20 mouse cellular contexts compared by ENCODE assay signal in the genomic region with DNA sequence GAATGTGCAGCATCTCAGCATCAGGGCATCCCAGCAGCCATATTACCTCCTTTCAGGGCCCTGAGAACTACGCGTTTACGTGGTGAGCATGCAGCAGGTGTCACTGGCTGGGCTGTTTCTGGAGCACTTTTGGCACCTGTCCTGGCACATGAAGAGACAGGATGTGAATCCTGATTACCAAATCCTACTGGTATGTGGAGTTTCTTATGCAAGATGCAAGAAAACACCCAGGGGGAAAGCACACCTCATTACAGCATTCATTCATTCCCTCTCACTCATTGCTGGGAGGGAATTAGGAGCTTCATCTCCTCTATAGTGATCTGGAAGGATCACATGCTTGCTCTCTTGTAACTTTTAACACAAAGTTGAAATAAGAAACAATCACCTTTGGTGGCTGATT.
DNase-seq lines count a peak whose midpoint lies in the region; ATAC-seq and TF ChIP-seq lines count a peak whose summit lies in the region.
"Had no signal": no experiment of that assay in that cellular context is flagged by ENCODE, and none has a peak within 500 bp of the region (broad histone marks: within the 10 kb centered on the region; RNA-seq: fewer than 3 reads in every experiment).

No protein-coding gene starts in this region.

- H3K9ac ChIP-seq in lung, postnatal 0 days (replicated peaks; ENCODE audit: low read depth): no peak overlapping the region
- H3K9ac ChIP-seq in midbrain, postnatal 0 days (replicated peaks; ENCODE audit: low read length, poor library complexity, severe bottlenecking): no peak overlapping the region
- H3K9ac ChIP-seq: embryonic facial prominence, embryonic 12.5 days; forebrain, embryonic 12.5 days; hindbrain, embryonic 12.5 days had no signal

- 70% methylated on average over 3 of the region's 3 CpGs for WGBS in lung, postnatal 0 days
- WGBS in midbrain, postnatal 0 days: 91% methylated on average over 3 of the region's 3 CpGs

- no peaks in the 10 kb centered on the region for H3K27me3 ChIP-seq in lung, postnatal 0 days (replicated peaks; ENCODE audit: insufficient read depth, low read length)
- no peaks in the 10 kb centered on the region for H3K27me3 ChIP-seq in midbrain, postnatal 0 days (ENCODE audit: insufficient read depth, low read length)
- H3K27me3 ChIP-seq: CH12.LX; embryonic facial prominence, embryonic 12.5 days; forebrain, embryonic 12.5 days; hindbrain, embryonic 12.5 days had no signal

- no peaks in the 10 kb centered on the region for H3K9me3 ChIP-seq in lung, postnatal 0 days (ENCODE audit: low read length)
- no peaks in the 10 kb centered on the region for H3K9me3 ChIP-seq in midbrain, postnatal 0 days (ENCODE audit: low read length)
- H3K9me3 ChIP-seq: embryonic facial prominence, embryonic 12.5 days; forebrain, embryonic 12.5 days; heart, embryonic 10.5 days; hindbrain, embryonic 12.5 days had no signal

- no peak overlapping the region for H3K4me2 ChIP-seq in lung, postnatal 0 days (replicated peaks; ENCODE audit: low read depth, low read length)
- H3K4me2 ChIP-seq in midbrain, postnatal 0 days (ENCODE audit: low read depth, low read length, poor library complexity, severe bottlenecking): no peak overlapping the region
- H3K4me2 ChIP-seq: embryonic facial prominence, embryonic 12.5 days; forebrain, embryonic 12.5 days; hindbrain, embryonic 12.5 days had no signal

- no peak for TF ChIP-seq CTCF in lung, postnatal 0 days (IDR thresholded peaks at IDR 0.05)
- no peak for TF ChIP-seq CTCF in midbrain, postnatal 0 days (IDR thresholded peaks at IDR 0.05)

- H3K4me3 ChIP-seq in lung, postnatal 0 days (ENCODE audit: low read depth, low read length): no peak overlapping the region
- no peak overlapping the region for H3K4me3 ChIP-seq in midbrain, postnatal 0 days (ENCODE audit: low read depth, low read length)
- H3K4me3 ChIP-seq: embryonic facial prominence, embryonic 12.5 days; forebrain, embryonic 12.5 days; heart, embryonic 10.5 days; hindbrain, embryonic 12.5 days had no signal

- H3K36me3 ChIP-seq in lung, postnatal 0 days (ENCODE audit: insufficient read depth, low read length): no peaks in the 10 kb centered on the region
- H3K36me3 ChIP-seq in midbrain, postnatal 0 days (ENCODE audit: insufficient read depth, low read length): no peaks in the 10 kb centered on the region
- H3K36me3 ChIP-seq: embryonic facial prominence, embryonic 12.5 days; forebrain, embryonic 12.5 days; heart, embryonic 10.5 days; hindbrain, embryonic 12.5 days had no signal

- H3K27ac ChIP-seq in lung, postnatal 0 days (ENCODE audit: low read length): peak overlapping the region; percentile 63; the same call in 1 of the 2 replicates
- H3K27ac ChIP-seq in midbrain, postnatal 0 days (ENCODE audit: low read depth, low read length): no peak overlapping the region
- H3K27ac ChIP-seq: embryonic facial prominence, embryonic 12.5 days; forebrain, embryonic 12.5 days; heart, embryonic 10.5 days; hindbrain, embryonic 12.5 days had no signal

- ATAC-seq in lung, postnatal 0 days: peak; percentile 13; the same call in 1 of the 2 replicates
- peak; percentile 53 for ATAC-seq in megakaryocyte, adult 5-6 weeks (ENCODE audit: poor library complexity, severe bottlenecking)
- ATAC-seq in midbrain, postnatal 0 days (ENCODE audit: low FRiP score): no peak
- ATAC-seq: activated CD4-positive, CD25-positive, alpha-beta regulatory T cell, adult 4 months; Patski had no signal

- no peaks in the 10 kb centered on the region; the same call in 1 of the 2 replicates for H3K4me1 ChIP-seq in lung, postnatal 0 days (ENCODE audit: insufficient read depth, low read depth, low read length)
- H3K4me1 ChIP-seq in midbrain, postnatal 0 days (ENCODE audit: insufficient read depth, low read length): no peaks in the 10 kb centered on the region
- H3K4me1 ChIP-seq: forebrain, embryonic 12.5 days had no signal

- TF ChIP-seq EP300 in lung, postnatal 0 days (IDR thresholded peaks at IDR 0.05): no peak

- DNase-seq in lung, postnatal 0 days (ENCODE audit: low spot score): no peak
- DNase-seq in lung, postnatal 36 days: no peak
- peak; percentile 79 for DNase-seq in fat pad, adult 2 months (ENCODE audit: extremely low read depth, low read depth, low spot score)
- DNase-seq in midbrain, postnatal 0 days (ENCODE audit: low spot score): no peak
- no peak for DNase-seq in right cerebral cortex, adult 18-20 months
- DNase-seq: adrenal gland, postnatal 14 days; cerebellum, adult 11 months; cerebellum, adult 8-10 months; cerebellum, postnatal 25 days; gastrocnemius, postnatal 14 days; heart, postnatal 10 days; heart, postnatal 4 days had no signal
